8 mouse cellular contexts compared by ENCODE assay signal in genomic region chr1:182489803-182490452, GRCm38 (mm10). TPM values are rescaled to one million over a fixed set of nuclear protein-coding genes. Genes with fewer than 3 reads are reported as not detected.
DNase-seq lines count a peak whose midpoint lies in the region; ATAC-seq and TF ChIP-seq lines count a peak whose summit lies in the region.

No protein-coding gene starts in this region.

- H3K27me3 ChIP-seq in hindbrain, embryonic 16.5 days (replicated peaks; ENCODE audit: control insufficient read depth, insufficient read depth, low read length) = no peaks in the 10 kb centered on the region

- WGBS in hindbrain, embryonic 16.5 days = 10% methylated on average over 21 of the region's 21 CpGs

- peak overlapping the region; percentile 24; the same call in 1 of the 2 replicates for H3K9ac ChIP-seq in hindbrain, embryonic 16.5 days (ENCODE audit: low read depth, low read length)

- H3K4me3 ChIP-seq in gastrocnemius, adult 2 months = peak overlapping the region; percentile 60
- H3K4me3 ChIP-seq in hindbrain, embryonic 16.5 days (ENCODE audit: low read length) = peak overlapping the region; percentile 19; the same call in 1 of the 2 replicates

- H3K36me3 ChIP-seq in hindbrain, embryonic 16.5 days (ENCODE audit: control insufficient read depth, insufficient read depth, low read length) = peaks cover 30% of the 10 kb centered on the region

- DNase-seq in gastrocnemius, adult 2 months = peak; percentile 97
- DNase-seq in left cerebral cortex, adult 18-20 months (ENCODE audit: low spot score in 2 of 2) = peak; percentile 93
- DNase-seq in lung, postnatal 4 days = peak; percentile 95 to 96
- peak; percentile 69 for DNase-seq in retina, postnatal 7 days (ENCODE audit: low read depth, low spot score)
- peak; percentile 83 to 90 for DNase-seq in urinary bladder, adult 18-20 months (ENCODE audit: low spot score in 2 of 2)

- TF ChIP-seq CTCF in gastrocnemius, adult 2 months (IDR thresholded peaks at IDR 0.05) = peak; percentile 99

- peak overlapping the region; percentile 57 for H3K4me2 ChIP-seq in hindbrain, embryonic 16.5 days (ENCODE audit: low read length)

- intact Hi-C loops in gastrocnemius, adult 2 months (cut with DNase I) = loop anchor here (1.0 kb wide), 2 partner anchors 27 to 49 kb away; partner anchors contain the start of gene Capn2

- ATAC-seq in activated CD4-positive, CD25-positive, alpha-beta regulatory T cell, adult 4 months = peak; percentile 99
- ATAC-seq in common myeloid progenitor, adult 5-6 weeks (replicated peaks; ENCODE audit: low read depth, poor library complexity, severe bottlenecking) = peak; percentile 99
- peak; percentile 95 for ATAC-seq in hindbrain, embryonic 16.5 days

- H3K4me1 ChIP-seq in hindbrain, embryonic 16.5 days (ENCODE audit: control insufficient read depth, insufficient read depth, low read depth, low read length) = peaks cover 4% of the 10 kb centered on the region; the same call in 1 of the 2 replicates

- peak overlapping the region; percentile 87 for H3K27ac ChIP-seq in gastrocnemius, adult 2 months
- H3K27ac ChIP-seq in hindbrain, embryonic 16.5 days (ENCODE audit: low read depth, low read length) = peak overlapping the region; percentile 48

- H3K9me3 ChIP-seq in hindbrain, embryonic 16.5 days (ENCODE audit: control insufficient read depth, low read length) = no peaks in the 10 kb centered on the region

RNA-seq across cellular contexts. Expression of gene Capn2, which starts 27.5 kb away (rescaled TPM):
- 10 to 100 TPM; 44.3 to 47.1 TPM for polyA plus RNA-seq in activated CD4-positive, CD25-positive, alpha-beta regulatory T cell, adult 4 months (2017; shearing (Covaris generic))
- total RNA-seq in common myeloid progenitor, adult 5-6 weeks (2017) = 22.4 TPM in 2 replicates
- total RNA-seq in gastrocnemius, adult 2 months (2021) = 10 to 100 TPM; 46.7 to 55.3 TPM
- 93.9 and 102 TPM in 2 replicates for polyA plus RNA-seq in hindbrain, embryonic 16.5 days (2015; fragmentation: Nextera tagmentation; extraction: Ambion mirVana)
- total RNA-seq in left cerebral cortex, adult 18-20 months (2021) = 10 to 100 TPM; 65.1 to 66.8 TPM

Comparison
In these comparisons a context has a peak if more than half of its experiments do, and no peak if none do; other contexts are left out.
1. Peak in every context shown above with its lines: DNase-seq, ATAC-seq, H3K4me3 ChIP-seq and H3K27ac ChIP-seq.